Mouse (Mus musculus) E14TG2a.4 (cell line): ENCODE data around the gene Gm49333.

Experiments
- CTCF ChIP-seq: conservative IDR thresholded peaks from 2 replicates; pipeline ENCODE4 v1.5.1; 2014; ENCODE audit warnings: low read length
- NANOG ChIP-seq: IDR thresholded peaks from 2 replicates; pipeline ENCODE4 v1.6.1; 2014; ENCODE audit warnings: borderline replicate concordance, low read length, mixed read lengths
- POU5F1 ChIP-seq: IDR thresholded peaks from 2 replicates; pipeline ENCODE4 v1.6.1; 2014; ENCODE audit warnings: low read length, borderline replicate concordance

DNA sequence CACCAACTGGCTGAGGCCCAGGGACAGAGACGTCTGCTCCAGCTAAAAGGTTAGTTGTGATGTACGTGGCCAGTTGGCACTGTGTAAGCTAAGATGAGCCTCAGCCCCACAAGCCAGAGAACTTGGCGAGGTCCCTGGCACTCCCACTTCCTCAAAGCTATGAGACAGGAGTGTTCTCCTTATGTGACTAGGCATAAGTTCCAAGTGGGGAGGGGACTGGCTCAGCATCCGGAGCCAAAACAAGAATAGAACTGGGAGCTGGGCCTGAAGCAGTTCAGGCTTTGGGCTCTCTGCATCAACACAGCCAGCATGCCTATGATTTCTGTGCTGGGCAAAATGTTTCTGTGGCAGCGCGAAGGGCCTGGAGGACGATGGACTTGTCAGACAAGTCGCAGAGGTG lies 83.4 kb downstream of the Gm49333 start:
- TF ChIP-seq CTCF (no peak), NANOG (no peak), POU5F1 (no peak)
